Mouse (Mus musculus): ENCODE measurements around the gene Ell3.
A peak's percentile ranks its signal among the peaks of the same experiment; 100 is the strongest.
"Not testable (repeated sequence)": the region's sequence is repeated elsewhere in the genome, so short reads cannot be mapped to it uniquely, and the experiment has no call there.

Ell3 gene

GRCm38 (mm10) chr2:121444178-121444577 lies at the start of gene Ell3:
Gene Ell3 (minus strand): TSS chr2:121444278.
- DNase-seq (ENCODE audit: low spot score) = no peak

- not testable (repeated sequence) for DNase-seq (ENCODE audit: low spot score)
These were observed 40.3 kb upstream of the Ell3 start for GRCm38 (mm10) chr2:121484403-121484802.

GRCm38 (mm10) chr2:121483576-121483975 lies 39.5 kb upstream of the Ell3 start:
- DNase-seq (ENCODE audit: low spot score) = no peak

- DNase-seq (ENCODE audit: low spot score) = not testable (repeated sequence)
These were observed 36.8 kb upstream of the Ell3 start for GRCm38 (mm10) chr2:121480916-121481315.

DNA sequence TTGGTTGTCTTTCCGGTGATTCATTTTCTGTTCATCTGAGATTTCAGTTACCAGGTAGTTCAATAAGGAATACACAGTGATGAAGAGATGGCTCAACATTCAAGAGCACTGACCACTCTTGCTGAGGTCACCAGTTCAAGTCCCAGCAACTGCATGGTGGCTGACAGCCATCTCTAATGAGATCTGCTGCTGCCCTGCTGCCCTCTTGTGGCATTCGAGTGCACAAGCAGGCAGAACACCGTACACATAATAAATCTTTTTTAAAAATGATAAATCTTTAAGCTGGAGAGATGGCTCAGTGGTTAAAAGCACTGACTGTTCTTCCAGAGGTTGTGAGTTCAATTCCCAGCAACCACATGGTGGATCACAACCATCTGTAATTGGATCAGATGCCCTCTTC lies 36.4 kb upstream of the Ell3 start:
- no peak for DNase-seq (ENCODE audit: low spot score)

DNA sequence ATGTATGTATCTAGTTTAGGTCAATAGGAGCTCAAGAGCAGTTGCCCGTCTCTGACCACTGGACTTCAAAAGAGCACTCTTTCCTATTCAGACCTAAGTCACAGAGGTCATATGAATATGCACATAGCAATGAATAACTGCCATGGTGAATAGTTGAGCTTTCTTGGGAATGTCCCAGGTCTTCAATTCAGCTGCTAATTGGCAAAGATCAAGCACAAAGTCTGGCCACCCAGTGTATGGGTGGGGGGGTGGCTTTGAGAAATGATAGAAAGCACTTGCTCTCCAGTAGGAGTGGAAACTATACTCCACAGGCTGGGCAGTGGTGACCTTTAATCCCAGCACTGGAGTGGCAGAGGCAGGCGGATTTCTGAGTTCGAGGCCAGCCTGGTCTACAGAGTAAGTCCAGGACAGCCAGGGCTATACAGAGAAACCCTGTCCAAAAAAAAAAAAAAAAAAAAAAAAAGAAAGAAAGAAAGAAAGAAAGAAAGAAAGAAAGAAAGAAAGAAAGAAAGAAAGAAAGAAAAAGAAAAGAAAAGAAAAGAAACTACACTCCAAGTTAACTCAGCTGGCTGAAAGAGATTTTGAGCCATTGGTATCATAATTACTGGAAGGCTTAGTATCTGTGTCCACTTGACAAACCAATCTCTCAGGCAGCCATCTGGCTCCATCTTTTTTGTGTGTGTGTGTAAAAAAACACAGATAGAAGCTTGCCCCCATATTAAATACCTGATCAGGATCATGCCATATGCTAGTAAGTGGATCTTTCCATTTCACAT lies 33.6 kb upstream of the Ell3 start:
- no peak for DNase-seq (ENCODE audit: low spot score)

- DNase-seq (ENCODE audit: low spot score) = not testable (repeated sequence)
These were observed 31.2 kb upstream of the Ell3 start for GRCm38 (mm10) chr2:121475306-121475705.

DNA sequence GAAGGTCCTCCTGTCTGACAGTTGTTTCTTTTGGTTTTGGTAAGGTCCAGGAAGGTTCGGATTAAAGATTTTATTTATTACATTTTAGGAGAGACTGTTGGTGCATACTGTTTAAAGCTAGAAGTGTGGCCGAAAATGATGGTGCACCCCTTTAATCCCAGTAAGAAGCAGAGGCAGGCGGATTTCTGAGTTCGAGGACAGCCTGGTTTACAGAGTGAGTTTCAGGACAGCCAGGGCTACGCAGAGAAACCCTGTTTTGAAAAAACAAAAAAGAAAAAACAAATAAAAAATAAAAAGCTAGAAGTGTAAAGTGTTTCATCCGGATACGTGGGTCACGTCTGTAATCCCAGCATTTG lies 30.1 kb upstream of the Ell3 start:
- no peak for DNase-seq (ENCODE audit: low spot score)

DNA sequence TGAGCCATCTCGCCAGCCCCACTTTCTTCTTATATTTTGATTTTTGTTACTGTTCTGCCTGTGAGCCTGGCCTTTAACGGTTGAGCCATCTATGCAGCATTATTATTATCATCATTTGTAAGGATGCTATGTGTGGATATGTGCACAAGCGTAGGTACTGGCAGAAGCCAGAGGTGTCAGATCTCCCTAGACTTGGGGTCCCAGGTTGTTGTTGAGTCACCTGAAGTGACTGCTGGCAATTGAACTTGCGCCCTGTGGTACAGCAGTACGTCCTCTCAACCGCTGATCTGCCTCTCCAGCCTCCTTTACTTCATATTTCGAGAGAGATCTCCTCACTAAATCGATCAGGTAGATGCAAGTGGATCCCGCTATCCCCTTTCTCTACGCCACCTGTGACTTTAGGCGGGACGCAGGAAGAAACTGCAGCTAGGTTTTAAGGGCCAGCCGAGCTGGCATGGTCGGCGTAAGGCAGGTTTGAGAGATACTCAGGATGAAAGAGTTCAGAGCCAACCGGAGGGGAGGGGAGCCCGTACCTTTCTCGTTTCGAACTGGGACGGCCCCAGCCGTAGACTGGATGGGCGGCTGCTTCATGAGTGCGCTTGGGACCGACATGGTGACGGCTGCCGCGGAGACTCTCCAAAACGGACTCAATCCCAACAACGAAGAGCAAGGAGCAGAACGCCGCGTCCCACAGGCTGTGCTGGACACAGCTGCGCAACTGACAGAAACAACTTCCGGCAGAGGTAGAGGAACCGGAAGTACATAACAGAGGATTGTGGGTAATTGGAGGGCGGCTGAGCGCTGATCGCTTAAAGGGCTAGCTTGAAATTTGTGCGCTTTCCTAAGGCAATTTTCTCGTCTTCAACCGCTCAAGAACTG lies 29.5 kb upstream of the Ell3 start, which contains the start of gene Mfap1b:
Gene Mfap1b (minus strand): TSS at position 767 of the 879 bp plus-strand sequence.
- peak; percentile 68 for DNase-seq (ENCODE audit: low spot score)

DNA sequence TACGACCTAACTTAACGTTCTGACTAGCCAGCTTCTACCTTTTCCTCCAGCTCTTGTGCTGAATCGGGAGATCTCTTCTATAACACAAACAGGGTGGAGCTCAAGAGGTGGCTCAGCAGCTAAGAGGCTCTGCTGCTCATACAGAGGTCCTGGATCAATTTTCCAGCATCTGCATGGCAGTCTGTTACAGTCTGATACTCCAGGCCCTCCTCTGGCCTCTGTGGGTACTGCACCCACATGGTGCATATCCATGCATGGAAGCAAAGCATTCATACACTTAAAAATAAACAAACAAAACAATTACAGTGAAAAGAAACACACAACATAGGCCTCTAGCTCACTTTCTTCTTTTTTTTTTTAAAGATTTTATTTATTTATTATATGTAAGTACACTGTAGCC lies 28.7 kb upstream of the Ell3 start:
- not testable (repeated sequence) for DNase-seq (ENCODE audit: low spot score)

DNA sequence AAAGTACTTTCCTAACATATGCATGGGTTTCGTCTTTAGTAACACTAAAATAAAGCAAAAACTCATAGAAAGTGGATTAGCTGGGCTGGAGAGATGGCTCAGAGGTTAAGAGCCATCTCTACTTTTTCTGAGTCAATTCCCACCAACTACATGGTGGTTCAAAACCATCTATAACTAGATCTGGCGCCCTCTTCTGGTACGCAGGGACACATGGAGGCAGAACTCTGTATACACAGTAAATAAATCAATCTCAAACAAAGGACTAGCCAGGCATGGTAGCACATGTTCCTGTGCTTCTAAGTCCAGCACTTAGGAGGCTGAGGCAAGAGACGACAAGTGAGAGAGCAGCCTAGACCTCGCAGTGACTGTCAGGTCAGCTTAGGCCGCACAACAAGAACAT lies 24.9 kb upstream of the Ell3 start:
- DNase-seq (ENCODE audit: low spot score) = not testable (repeated sequence)

DNA sequence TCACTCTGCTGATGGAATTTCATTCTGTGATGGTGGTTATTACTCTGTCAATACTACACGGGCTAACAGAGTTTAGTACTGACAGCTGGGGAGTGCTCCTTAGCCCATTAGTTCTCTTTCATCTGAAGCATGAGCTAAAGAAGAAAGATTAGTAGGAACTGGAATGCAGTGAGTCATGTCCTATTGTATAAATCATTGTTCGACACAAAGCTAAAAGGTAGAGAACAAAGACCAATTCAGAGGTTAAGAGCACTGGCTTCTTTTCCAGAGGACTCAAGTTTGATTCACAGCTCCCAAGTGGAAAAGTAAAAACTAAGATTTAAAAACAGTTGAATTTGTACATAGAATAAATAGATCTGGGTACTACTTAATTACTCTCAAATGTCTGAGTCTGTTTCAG lies 16.0 kb upstream of the Ell3 start:
- DNase-seq (ENCODE audit: low spot score) = no peak

- peak; percentile 81 for DNase-seq (ENCODE audit: low spot score)
These were observed 12.9 kb upstream of the Ell3 start, which contains the start of gene Serinc4 for GRCm38 (mm10) chr2:121456692-121457642. Gene Serinc4 (minus strand): TSS chr2:121456781.

DNA sequence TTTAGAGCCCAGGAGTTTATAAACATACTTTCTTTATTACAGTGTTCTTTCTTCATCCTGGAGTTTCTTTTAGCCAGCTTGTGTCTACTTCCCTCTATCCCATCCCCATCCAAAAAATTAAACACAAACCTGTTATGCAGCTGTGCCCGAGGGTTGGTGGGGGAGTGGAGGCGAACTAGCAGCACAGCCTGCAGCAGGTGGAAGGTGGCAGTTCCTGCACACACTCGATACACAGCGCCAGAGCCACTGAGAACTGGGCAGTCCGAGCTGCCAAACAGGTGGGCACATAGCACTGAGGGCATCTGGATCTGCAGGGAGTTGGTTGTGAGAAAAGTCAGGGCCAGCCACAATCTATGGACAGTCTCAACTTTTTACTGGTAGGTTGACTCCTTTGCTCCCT lies 11.5 kb upstream of the Ell3 start:
- no peak for DNase-seq (ENCODE audit: low spot score)

DNA sequence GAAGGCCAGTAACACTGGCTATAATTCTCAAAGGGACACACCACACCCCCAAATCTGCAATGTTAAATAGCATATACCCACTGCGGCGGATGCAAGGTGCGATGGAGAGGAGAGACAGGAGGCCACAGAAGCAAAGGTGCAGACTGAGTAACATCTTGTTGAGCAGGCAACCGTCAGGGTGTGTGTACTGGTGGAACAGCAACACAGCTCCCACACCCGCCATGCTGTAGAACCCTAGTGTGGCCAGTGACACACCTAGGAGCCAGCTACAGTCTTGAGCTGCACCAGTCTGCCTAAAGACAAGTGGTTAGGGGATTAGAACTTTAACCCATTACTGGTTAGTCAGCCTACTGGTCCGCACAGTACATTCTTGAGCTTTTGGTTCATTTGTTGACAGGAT lies 9.8 kb upstream of the Ell3 start:
- DNase-seq (ENCODE audit: low spot score) = no peak

DNA sequence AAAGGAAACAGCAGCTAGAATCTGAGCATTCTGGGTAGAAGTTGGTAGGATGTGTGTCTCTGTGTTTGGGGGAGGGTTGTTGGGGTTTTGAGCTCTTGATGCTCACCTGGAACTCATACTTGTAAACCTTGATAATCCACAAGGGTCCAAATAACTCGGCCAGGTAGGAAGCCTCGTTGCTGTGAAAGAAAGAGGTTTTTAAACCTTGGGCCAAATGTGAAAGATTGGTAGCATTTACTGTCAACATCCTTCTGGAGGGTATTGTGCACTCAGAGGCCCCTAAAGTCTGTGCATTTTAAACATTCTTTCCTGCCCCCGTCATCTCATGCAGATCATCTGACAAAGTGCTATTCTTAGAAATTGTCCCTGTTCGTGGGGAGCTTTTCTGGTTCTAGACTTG lies 8.9 kb upstream of the Ell3 start, which contains the start of gene Hypk:
Gene Hypk (plus strand): TSS at position 301 of the 400 bp plus-strand sequence.
- DNase-seq (ENCODE audit: low spot score) = no peak

DNA sequence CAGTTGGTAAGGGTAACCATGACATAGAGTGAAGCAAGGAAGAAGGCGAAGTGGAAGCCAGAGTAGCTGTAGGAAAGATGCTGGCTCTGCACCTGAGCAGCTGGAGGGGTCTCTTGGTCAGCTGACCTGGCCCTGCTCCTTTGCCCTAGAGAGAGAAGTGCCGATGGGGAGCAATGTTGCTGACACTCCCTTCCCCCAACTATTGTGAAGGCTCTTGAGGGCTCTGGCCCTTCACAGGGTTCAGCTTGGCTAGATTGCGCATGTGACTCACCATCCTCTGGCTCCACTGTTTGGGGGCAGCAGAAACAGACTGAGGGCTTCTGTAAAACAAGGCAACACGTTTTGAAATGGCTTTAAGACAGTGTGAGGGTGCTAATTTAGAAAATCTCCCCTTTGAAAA lies 8.3 kb upstream of the Ell3 start:
- DNase-seq (ENCODE audit: low spot score) = no peak

GRCm38 (mm10) chr2:121450093-121450492 lies 6.0 kb upstream of the Ell3 start:
- DNase-seq (ENCODE audit: low spot score) = no peak

- DNase-seq (ENCODE audit: low spot score) = no peak
These were observed 5.5 kb upstream of the Ell3 start for GRCm38 (mm10) chr2:121449545-121450011.

DNA sequence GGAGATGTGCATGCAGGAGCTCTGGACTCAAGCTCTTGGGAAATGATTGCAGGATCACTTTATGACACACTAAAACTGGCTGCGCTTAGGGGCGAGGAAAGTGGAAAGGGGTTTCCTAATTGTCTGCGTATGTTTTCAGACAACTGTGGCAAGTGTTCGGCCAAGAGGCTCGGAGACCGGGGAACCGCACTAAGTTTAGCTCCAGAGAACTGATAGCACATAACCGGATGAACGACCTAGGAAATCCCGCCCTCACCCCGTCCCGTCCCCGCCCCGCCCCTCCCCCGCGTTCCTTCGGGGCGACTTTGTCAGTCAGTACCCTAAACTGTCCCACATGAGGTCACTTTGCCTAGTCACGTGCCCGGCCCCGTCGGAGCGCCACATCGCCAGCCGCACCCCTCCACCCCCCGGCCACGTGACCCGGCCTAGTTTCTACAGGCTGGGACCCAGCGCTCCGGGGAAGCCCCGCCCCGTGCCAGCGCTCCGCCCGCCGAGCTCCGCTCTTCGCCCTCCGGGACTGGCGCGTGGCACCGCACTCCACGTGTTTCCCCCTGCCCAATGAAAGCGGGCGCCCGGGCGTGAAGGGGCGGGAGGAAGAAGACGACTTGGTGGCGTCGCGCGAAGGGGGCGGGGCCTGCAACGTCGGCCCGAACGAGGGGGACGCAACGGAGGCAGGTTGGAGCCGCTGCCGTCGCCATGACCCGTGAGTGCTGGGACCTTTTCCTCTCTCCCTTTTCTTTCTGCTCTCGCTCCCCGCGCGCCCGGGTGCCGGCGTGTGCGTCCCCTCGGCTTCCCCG lies 4.9 kb upstream of the Ell3 start, which contains the start of gene Serf2:
Gene Serf2 (plus strand): TSS at position 457 of the 797 bp plus-strand sequence.
- DNase-seq (ENCODE audit: low spot score) = peak; percentile 100

DNA sequence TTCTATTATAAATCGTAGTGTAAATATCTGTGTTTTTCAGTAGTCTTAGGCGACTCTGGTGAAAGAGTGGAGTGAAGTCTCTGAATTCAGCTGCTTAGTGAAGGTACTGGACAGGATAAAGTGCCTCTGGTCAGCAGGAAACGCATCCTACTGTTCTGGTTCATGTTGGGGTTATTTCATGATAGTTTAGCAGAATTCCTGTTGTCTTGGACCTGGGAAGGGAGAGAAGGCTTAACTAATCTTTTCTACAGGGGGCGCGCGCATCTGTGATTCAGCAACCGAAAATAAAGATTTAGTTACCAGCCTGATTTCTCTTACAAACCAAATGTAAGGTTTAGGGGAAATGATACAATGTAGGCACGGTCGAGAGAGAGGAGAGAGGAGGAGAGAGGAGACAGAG lies 4.1 kb upstream of the Ell3 start:
- peak; percentile 26 for DNase-seq (ENCODE audit: low spot score)

Measured in ovary, postnatal 36 days (tissue).